In the genomic region with DNA sequence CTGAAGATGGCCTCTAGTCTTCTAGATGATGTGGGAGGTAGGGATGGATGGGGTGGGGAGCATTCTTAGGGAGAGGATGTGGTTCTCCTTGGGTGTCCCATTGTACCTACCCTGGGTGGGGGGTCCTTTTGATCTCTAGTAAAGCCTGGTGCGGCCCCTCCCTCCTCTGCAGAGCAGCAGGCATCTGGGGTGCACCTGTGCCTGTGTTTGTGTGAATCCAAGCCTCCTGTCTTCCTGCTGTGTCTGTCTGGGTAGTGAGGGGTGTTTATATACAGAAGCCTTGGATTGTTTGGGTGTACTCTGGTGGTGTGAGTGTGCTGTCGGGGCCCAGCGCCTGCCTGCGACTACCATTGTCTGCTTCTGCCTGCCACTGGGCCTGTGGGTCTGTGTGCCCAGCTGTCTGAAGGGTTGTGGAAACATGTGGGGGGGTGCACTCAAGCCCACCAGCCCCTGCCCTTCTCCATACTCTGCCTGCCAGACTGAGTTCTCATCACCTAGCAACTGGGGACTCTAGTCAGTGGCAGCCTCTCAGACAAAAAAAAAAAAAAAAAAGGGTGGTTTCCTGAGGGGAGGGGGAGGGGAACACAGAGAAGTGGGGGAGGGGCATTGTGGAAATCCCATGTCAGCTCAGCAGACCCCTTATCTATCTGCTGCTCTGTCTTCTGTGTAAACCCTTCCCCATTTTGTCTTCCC, we compare ENCODE assay signal across 1 mouse cellular context.
TF ChIP-seq lines count a peak whose summit lies in the region.

No protein-coding gene starts in this region.

TF ChIP-seq in CH12.LX, 34 proteins besides CTCF, POLR2A, EP300 and RAD21 (continued from another document):
- TF ChIP-seq ZMIZ1 (IDR thresholded peaks at IDR 0.05; ENCODE audit: low read depth, low read length) (no peak), CHD1 (IDR thresholded peaks at IDR 0.05; ENCODE audit: low read depth, low read length) (no peak), GABPA (IDR thresholded peaks at IDR 0.05; ENCODE audit: insufficient replicate concordance, low read depth, low read length) (no peak), MEF2A (IDR thresholded peaks at IDR 0.05; ENCODE audit: borderline replicate concordance, low read depth, low read length) (no peak), PAX5 (IDR thresholded peaks at IDR 0.05; ENCODE audit: low read length) (no peak), E2F4 (IDR thresholded peaks at IDR 0.05; ENCODE audit: insufficient replicate concordance, low read depth, low read length) (no peak), ZNF384 (IDR thresholded peaks at IDR 0.05; ENCODE audit: low read depth, low read length) (peak; percentile 98), USF2 (conservative IDR thresholded peaks at IDR 0.05; ENCODE audit: low read depth, low read length) (no peak), SIN3A (IDR thresholded peaks at IDR 0.05; ENCODE audit: low read length) (no peak), NELFE (IDR thresholded peaks at IDR 0.05; ENCODE audit: low read depth, low read length) (no peak), ETS1 (conservative IDR thresholded peaks at IDR 0.05; ENCODE audit: low read depth, low read length) (peak; percentile 38; the same call in 1 of the 2 replicates), MAFK (IDR thresholded peaks at IDR 0.05; ENCODE audit: insufficient replicate concordance, low read length) (no peak), JUND (conservative IDR thresholded peaks at IDR 0.05; ENCODE audit: low read depth, low read length) (no peak), MYC (IDR thresholded peaks at IDR 0.05; ENCODE audit: low read depth, low read length) (no peak), USF1 (IDR thresholded peaks at IDR 0.05; ENCODE audit: low read depth, low read length) (no peak), ELF1 (IDR thresholded peaks at IDR 0.05; ENCODE audit: low read depth, low read length) (no peak), ZKSCAN1 (IDR thresholded peaks at IDR 0.05; ENCODE audit: borderline replicate concordance, low read depth, low read length) (no peak), POLR2AphosphoS2 (IDR thresholded peaks at IDR 0.05; ENCODE audit: low read depth, low read length) (no peak), KAT2A (IDR thresholded peaks at IDR 0.05; ENCODE audit: insufficient replicate concordance, low read length) (no peak), UBTF (IDR thresholded peaks at IDR 0.05; ENCODE audit: low read depth, low read length) (no peak), RCOR1 (conservative IDR thresholded peaks at IDR 0.05; ENCODE audit: low read depth, low read length) (no peak), TCF12 (IDR thresholded peaks at IDR 0.05; ENCODE audit: low read depth, low read length) (no peak), HCFC1 (IDR thresholded peaks at IDR 0.05; ENCODE audit: low read depth, low read length) (no peak)
